Mouse (Mus musculus) E14TG2a.4 (cell line): ENCODE measurements at regions not wholly inside any gene's neighbourhood (a gene's known extent, or its start where the extent isn't known, plus 50 kb on each side); places are given as distances from the start of the nearest gene placed in this dataset.
"Not testable (repeated sequence)": the region's sequence is repeated elsewhere in the genome, so short reads cannot be mapped to it uniquely, and the experiment has no call there.

Source experiments
- H3K27me3 ChIP-seq: 2 replicates; pipeline ENCODE4 v1.6.1; 2014; ENCODE audit warnings: low read length, control low read depth; ENCODE audit not compliant: insufficient read depth
- H3K36me3 ChIP-seq: 2 replicates; pipeline ENCODE4 v1.6.1; 2014; ENCODE audit warnings: low read length, control low read depth; ENCODE audit not compliant: insufficient read depth
- H3K4me1 ChIP-seq: replicated peaks from 2 replicates; pipeline ENCODE4 v1.6.1; 2014; ENCODE audit warnings: low read depth, low read length, control low read depth
- H3K4me3 ChIP-seq: replicated peaks from 2 replicates; pipeline ENCODE4 v1.5.1; 2014; ENCODE audit warnings: mild to moderate bottlenecking, low read length
- H3K9me3 ChIP-seq: 2 replicates; pipeline ENCODE4 v1.6.1; 2014; ENCODE audit warnings: low read length, control low read depth
- CTCF ChIP-seq: conservative IDR thresholded peaks from 2 replicates; pipeline ENCODE4 v1.5.1; 2014; ENCODE audit warnings: low read length
- NANOG ChIP-seq: IDR thresholded peaks from 2 replicates; pipeline ENCODE4 v1.6.1; 2014; ENCODE audit warnings: borderline replicate concordance, low read length, mixed read lengths
- POU5F1 ChIP-seq: IDR thresholded peaks from 2 replicates; pipeline ENCODE4 v1.6.1; 2014; ENCODE audit warnings: low read length, borderline replicate concordance

- no peaks in the 10 kb centered on the region for H3K36me3 ChIP-seq
- H3K4me3 ChIP-seq = no peak overlapping the region
- no peaks in the 10 kb centered on the region for H3K4me1 ChIP-seq
Observed at GRCm38 (mm10) chr14:102794898-102795297, 187.5 kb downstream of the Kctd12 start.

GRCm38 (mm10) chr14:102793753-102794152 lies 188.7 kb downstream of the Kctd12 start:
- Histone ChIP-seq H3K36me3 (no peaks in the 10 kb centered on the region), H3K4me3 (no peak overlapping the region), H3K27me3 (no peaks in the 10 kb centered on the region), H3K9me3 (no peaks in the 10 kb centered on the region), H3K4me1 (no peaks in the 10 kb centered on the region)
- no peak for TF ChIP-seq NANOG
- TF ChIP-seq POU5F1 = no peak
- TF ChIP-seq CTCF = no peak

More at GRCm38 (mm10) chr14:102794898-102795297, 187.5 kb downstream of the Kctd12 start:
- no peak for TF ChIP-seq NANOG
- no peak for TF ChIP-seq CTCF
- TF ChIP-seq POU5F1 = no peak
- no peaks in the 10 kb centered on the region for H3K9me3 ChIP-seq
- H3K27me3 ChIP-seq = no peaks in the 10 kb centered on the region

- no peaks in the 10 kb centered on the region for H3K27me3 ChIP-seq
- no peak overlapping the region for H3K4me3 ChIP-seq
- no peaks in the 10 kb centered on the region for H3K4me1 ChIP-seq
- no peaks in the 10 kb centered on the region for H3K36me3 ChIP-seq
- TF ChIP-seq NANOG = no peak
- no peak for TF ChIP-seq POU5F1
- no peak for TF ChIP-seq CTCF
- H3K9me3 ChIP-seq = no peaks in the 10 kb centered on the region
Observed at GRCm38 (mm10) chr14:102790916-102791315, 191.5 kb downstream of the Kctd12 start.

- H3K27me3 ChIP-seq = no peaks in the 10 kb centered on the region
- no peaks in the 10 kb centered on the region for H3K36me3 ChIP-seq
- no peaks in the 10 kb centered on the region for H3K9me3 ChIP-seq
- no peaks in the 10 kb centered on the region for H3K4me1 ChIP-seq
- TF ChIP-seq CTCF = no peak
- TF ChIP-seq POU5F1 = no peak
- TF ChIP-seq NANOG = no peak
- H3K4me3 ChIP-seq = no peak overlapping the region
Observed at GRCm38 (mm10) chr14:102782227-102782626, 200.2 kb downstream of the Kctd12 start.

- Histone ChIP-seq H3K36me3 (no peaks in the 10 kb centered on the region), H3K27me3 (no peaks in the 10 kb centered on the region), H3K9me3 (no peaks in the 10 kb centered on the region), H3K4me1 (no peaks in the 10 kb centered on the region), H3K4me3 (no peak overlapping the region)
- TF ChIP-seq POU5F1 (no peak), CTCF (peak; percentile 12; the same call in 1 of the 2 replicates)
Observed at GRCm38 (mm10) chr14:102769716-102770115, 212.7 kb downstream of the Kctd12 start.

- Histone ChIP-seq H3K4me1 (no peaks in the 10 kb centered on the region), H3K27me3 (no peaks in the 10 kb centered on the region), H3K9me3 (peaks cover 5% of the 10 kb centered on the region; the same call in 1 of the 2 replicates), H3K36me3 (no peaks in the 10 kb centered on the region), H3K4me3 (no peak overlapping the region)
- TF ChIP-seq POU5F1 (no peak), CTCF (no peak), NANOG (no peak)
Observed at GRCm38 (mm10) chr14:102748687-102749086, 233.8 kb downstream of the Kctd12 start.

- H3K36me3 ChIP-seq = no peaks in the 10 kb centered on the region
- H3K27me3 ChIP-seq = no peaks in the 10 kb centered on the region
- H3K9me3 ChIP-seq = peaks cover 1% of the 10 kb centered on the region; the same call in 1 of the 2 replicates
- H3K4me1 ChIP-seq = no peaks in the 10 kb centered on the region
- no peak overlapping the region for H3K4me3 ChIP-seq
- no peak for TF ChIP-seq NANOG
Observed at GRCm38 (mm10) chr14:102742331-102742730, 240.1 kb downstream of the Kctd12 start.

- Histone ChIP-seq H3K4me3 (no peak overlapping the region), H3K36me3 (no peaks in the 10 kb centered on the region), H3K27me3 (no peaks in the 10 kb centered on the region), H3K4me1 (no peaks in the 10 kb centered on the region), H3K9me3 (peaks cover 3% of the 10 kb centered on the region; the same call in 1 of the 2 replicates)
- no peak for TF ChIP-seq NANOG
- no peak for TF ChIP-seq POU5F1
- no peak for TF ChIP-seq CTCF
Observed at GRCm38 (mm10) chr14:102736656-102737055, 245.8 kb downstream of the Kctd12 start.

GRCm38 (mm10) chr14:102733718-102734117 lies 248.7 kb downstream of the Kctd12 start:
- H3K9me3 ChIP-seq, H3K4me1 ChIP-seq, H3K27me3 ChIP-seq: not testable (repeated sequence)

More at GRCm38 (mm10) chr14:102733718-102734117, 248.7 kb downstream of the Kctd12 start:
- H3K4me3 ChIP-seq, H3K36me3 ChIP-seq: not testable (repeated sequence)
